Mouse (Mus musculus) layer of hippocampus, adult 9-11 months (tissue): ENCODE results near the gene Fcgr3.
"Not testable (repeated sequence)": the region's sequence is repeated elsewhere in the genome, so short reads cannot be mapped to it uniquely, and the experiment has no call there.

Experiments used
- DNase-seq: peaks from one replicate; pipeline ENCODE4 v3.0.0; 2022

Fcgr3 gene

DNA sequence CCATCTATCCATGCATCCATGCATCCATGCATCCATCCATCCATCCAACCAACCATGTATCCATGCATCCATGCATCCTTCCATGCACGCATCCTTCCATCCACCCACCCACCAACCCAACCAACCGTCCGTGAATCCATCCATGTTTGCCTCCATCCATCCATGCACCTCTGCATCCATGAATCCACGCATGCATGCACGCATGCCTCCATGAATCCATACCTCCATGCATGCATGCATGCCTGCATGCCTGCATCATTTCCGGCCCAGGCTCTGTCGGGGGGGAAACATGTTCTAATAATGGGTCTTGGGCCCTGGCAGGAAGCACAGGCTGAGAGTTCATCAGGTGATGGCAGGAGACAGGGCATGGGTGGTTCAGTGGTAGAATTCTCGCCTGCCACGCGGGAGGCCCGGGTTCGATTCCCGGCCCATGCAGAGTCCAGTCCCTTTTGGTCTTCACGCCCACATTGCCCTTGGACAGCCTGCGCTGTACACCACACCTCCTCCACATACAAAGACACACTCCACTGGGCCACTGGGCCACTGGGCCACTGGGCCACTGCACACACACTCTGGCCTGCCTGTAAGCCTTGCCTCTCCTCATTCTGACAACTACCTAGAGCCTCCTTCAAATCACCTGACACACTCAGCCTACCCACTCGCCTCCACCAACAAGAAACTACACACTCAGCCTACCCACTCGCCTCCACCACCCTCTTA is 16.9 kb upstream of the Fcgr3 start:
- not testable (repeated sequence) for DNase-seq

DNA sequence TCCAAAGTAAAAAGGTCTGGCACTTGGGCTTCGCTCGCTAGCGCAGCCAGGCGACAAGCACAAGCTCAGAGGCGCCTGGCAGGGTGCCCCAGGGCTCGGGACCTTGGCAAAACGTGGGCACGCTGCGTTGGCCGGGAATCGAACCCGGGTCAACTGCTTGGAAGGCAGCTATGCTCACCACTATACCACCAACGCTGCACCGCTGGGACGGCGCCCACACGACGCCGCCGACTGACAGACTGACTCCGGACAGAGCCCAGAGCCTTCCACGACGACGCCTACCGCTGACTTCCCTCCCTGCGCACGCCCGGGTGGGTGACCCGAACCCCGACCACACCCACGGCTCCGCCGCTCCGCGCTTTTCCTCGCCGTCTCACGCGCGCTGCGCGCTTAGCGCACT is 15.1 kb upstream of the Fcgr3 start:
- DNase-seq = not testable (repeated sequence)

DNA sequence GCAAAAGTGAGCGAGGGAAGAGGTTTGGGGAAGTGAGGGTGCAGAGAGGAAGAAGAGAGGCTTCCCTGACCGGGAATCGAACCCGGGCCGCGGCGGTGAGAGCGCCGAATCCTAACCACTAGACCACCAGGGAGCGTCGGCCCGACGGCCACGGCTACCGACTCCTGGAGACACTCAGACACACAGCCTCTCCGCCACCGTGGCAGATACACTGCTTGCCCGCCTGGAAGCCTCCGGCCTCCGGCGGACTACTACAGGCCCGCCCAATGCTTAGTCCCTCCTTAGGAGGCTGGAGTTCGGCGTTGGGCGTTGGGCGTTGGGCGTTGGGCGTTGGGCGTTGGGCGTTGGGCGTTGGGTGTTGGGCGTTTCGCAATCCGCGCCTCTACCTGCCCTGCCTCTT is 14.6 kb upstream of the Fcgr3 start:
- DNase-seq = not testable (repeated sequence)

DNA sequence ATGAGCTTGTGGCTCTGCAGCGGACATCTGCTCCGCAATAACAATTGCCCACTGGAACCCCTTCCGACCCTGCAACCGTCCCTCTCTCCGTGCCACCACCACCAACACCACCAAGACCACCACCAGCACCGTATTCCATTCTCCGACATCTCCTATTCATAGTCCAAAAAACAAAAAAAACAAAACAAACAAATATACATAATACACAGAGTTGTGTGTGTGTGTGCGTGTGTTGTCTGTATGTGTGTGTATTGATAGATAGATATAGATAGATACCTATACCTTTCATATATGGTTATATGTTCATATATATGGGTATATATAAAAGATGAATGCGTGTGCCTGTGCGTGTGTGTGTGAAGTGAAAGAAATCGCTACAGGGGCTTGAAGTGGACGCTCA is 13.7 kb upstream of the Fcgr3 start:
- not testable (repeated sequence) for DNase-seq

DNA sequence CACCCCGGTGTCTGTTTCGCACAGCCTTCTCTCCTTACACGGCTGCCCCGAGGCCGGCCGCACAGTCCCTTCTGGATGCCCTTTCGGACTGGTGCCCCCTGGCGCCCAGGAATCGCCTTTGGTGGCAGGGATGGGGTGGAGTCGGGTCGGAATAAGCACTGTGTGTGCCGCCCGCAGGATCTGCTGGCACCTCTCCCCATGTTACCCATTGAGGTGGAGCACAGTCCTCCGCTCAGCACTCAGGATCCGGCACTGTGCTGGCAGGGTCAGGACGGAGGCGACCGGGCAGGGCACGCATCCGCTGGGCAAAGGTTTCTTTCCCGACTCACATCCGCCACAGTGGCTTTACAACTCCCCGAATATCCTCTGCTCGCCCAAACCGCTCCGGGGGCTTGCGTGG is 13.2 kb upstream of the Fcgr3 start:
- not testable (repeated sequence) for DNase-seq

DNA sequence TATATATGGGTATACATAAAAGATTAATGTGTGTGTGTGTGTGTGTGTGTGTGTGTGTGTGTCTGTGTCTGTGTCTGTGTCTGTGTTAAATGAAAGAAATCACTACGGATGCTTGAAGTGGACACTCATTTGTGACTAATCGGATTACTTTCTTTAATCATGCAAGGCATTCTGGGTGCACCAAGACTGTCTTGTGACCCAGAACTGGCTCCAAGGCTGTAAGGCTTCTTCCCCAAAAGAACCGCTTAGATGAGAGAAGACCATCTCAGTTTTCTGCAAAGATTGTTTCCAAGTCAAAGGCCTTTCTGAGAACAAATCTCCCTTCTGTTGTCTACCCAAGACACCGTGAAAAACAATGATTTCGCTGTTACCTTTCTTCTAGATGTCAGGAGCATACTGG is 12.5 kb upstream of the Fcgr3 start:
- not testable (repeated sequence) for DNase-seq

DNA sequence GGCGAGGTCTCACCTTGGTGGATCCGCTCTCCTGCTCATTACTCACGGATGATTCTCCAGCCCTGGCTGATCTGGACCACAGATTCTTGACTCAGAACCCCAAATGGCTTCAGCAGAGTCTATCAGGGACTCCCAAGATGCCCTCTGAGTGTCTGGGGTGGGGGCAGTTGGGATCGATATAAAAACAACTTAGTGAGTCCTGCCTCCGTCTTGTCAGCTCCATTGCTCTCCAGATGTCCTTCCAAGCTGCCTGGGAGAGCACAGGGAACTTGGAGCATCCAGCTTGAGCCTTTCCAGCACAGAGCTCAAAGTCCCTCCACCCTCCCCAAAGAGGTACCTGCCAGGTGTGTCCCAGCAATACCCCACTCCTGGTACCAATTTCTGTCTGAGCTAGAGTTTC is 11.4 kb upstream of the Fcgr3 start:
- DNase-seq = not testable (repeated sequence)

DNA sequence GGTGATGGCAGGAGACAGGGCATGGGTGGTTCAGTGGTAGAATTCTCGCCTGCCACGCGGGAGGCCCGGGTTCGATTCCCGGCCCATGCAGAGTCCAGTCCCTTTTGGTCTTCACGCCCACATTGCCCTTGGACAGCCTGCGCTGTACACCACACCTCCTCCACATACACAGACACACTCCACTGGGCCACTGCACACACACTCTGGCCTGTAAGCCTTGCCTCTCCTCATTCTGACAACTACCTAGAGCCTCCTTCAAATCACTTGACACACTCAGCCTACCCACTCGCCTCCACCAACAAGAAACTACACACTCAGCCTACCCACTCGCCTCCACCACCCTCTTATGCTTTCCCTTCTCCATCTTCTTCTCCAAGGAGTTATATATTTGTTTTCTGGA is 9.5 kb upstream of the Fcgr3 start:
- not testable (repeated sequence) for DNase-seq

DNA sequence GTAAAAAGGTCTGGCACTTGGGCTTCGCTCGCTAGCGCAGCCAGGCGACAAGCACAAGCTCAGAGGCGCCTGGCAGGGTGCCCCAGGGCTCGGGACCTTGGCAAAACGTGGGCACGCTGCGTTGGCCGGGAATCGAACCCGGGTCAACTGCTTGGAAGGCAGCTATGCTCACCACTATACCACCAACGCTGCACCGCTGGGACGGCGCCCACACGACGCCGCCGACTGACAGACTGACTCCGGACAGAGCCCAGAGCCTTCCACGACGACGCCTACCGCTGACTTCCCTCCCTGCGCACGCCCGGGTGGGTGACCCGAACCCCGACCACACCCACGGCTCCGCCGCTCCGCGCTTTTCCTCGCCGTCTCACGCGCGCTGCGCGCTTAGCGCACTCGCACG is 7.5 kb upstream of the Fcgr3 start:
- not testable (repeated sequence) for DNase-seq

DNA sequence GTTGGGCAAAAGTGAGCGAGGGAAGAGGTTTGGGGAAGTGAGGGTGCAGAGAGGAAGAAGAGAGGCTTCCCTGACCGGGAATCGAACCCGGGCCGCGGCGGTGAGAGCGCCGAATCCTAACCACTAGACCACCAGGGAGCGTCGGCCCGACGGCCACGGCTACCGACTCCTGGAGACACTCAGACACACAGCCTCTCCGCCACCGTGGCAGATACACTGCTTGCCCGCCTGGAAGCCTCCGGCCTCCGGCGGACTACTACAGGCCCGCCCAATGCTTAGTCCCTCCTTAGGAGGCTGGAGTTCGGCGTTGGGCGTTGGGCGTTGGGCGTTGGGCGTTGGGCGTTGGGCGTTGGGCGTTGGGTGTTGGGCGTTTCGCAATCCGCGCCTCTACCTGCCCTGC is 7.0 kb upstream of the Fcgr3 start:
- DNase-seq = not testable (repeated sequence)

DNA sequence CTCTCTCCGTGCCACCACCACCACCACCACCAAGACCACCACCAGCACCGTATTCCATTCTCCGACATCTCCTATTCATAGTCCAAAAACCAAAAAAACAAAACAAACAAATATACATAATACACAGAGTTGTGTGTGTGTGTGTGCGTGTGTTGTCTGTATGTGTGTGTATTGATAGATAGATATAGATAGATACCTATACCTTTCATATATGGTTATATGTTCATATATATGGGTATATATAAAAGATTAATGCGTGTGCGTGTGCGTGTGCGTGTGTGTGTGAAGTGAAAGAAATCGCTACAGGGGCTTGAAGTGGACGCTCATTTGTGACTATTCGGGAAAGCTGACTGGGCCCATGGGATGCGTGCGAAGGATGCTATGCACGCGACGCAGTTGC is 6.1 kb upstream of the Fcgr3 start:
- not testable (repeated sequence) for DNase-seq

DNA sequence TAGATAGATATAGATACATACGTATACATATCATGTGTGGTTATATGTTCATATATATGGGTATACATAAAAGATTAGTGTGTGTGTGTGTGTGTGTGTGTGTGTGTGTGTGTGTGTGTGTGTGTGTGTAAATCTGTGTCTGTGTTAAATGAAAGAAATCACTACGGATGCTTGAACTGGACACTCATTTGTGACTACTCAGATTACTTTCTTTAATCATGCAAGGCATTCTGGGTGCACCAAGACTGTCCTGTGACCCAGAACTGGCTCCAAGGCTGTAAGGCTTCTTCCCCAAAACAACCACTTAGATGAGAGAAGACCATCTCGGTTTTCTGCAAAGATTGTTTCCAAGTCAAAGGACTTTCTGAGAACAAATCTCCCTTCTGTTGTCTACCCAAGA is 4.8 kb upstream of the Fcgr3 start:
- not testable (repeated sequence) for DNase-seq

DNA sequence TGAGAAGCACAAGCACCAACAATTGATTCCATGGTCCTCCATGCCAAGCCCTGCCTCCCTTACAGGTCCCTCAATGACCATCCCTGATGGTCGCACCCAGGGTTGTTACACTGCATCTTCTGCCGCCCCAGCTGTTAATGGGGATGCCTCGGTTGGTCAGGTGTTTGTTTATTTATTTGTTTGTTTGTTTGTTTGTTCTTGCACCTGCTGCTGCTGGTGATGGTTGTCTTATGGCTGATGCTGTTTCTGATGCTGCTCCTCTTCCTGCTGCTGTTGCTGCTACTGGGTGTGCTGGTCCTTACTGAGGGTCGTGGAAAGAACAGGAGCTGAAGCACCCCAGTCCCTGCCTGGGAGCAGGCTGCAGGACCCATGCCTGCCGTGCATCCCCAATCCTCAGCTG is 3.2 kb upstream of the Fcgr3 start:
- not testable (repeated sequence) for DNase-seq

DNA sequence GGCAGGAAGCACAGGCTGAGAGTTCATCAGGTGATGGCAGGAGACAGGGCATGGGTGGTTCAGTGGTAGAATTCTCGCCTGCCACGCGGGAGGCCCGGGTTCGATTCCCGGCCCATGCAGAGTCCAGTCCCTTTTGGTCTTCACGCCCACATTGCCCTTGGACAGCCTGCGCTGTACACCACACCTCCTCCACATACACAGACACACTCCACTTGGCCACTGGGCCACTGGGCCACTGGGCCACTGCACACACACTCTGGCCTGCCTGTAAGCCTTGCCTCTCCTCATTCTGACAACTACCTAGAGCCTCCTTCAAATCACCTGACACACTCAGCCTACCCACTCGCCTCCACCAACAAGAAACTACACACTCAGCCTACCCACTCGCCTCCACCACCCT is 1.8 kb upstream of the Fcgr3 start:
- not testable (repeated sequence) for DNase-seq

DNA sequence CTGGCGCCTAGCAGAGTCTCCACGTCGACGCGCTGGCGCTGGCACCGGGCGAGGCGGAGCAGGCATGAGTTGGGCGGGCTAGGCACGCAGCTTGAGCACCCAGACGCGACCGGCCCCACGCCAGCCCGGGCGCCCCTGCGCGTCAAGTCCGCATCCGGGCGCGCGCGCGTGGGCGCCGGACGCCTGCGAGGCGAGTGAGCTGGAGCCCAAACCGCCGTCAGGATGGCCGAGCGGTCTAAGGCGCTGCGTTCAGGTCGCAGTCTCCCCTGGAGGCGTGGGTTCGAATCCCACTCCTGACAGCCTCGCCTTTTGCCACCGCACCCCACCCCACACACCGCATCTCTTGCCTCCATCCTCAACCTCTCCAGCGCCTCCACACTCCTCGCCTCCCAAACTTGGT is 1.0 kb upstream of the Fcgr3 start:
- peak; percentile 38 for DNase-seq

DNA sequence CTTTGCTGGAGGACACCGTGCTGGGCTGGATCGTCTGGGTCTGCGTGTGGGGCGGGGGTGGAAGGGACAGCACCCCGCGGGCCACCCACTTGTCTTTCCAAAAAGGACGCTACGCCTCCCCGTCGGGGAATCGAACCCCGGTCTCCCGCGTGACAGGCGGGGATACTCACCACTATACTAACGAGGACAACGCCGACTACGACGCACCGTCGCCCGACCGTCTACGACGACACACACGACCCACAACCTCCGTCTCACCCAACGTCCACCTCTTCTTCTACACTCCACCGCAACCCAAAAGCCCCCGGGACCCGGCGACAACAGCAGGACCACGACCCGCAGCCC is 480 bp upstream of the Fcgr3 start:
- not testable (repeated sequence) for DNase-seq

DNA sequence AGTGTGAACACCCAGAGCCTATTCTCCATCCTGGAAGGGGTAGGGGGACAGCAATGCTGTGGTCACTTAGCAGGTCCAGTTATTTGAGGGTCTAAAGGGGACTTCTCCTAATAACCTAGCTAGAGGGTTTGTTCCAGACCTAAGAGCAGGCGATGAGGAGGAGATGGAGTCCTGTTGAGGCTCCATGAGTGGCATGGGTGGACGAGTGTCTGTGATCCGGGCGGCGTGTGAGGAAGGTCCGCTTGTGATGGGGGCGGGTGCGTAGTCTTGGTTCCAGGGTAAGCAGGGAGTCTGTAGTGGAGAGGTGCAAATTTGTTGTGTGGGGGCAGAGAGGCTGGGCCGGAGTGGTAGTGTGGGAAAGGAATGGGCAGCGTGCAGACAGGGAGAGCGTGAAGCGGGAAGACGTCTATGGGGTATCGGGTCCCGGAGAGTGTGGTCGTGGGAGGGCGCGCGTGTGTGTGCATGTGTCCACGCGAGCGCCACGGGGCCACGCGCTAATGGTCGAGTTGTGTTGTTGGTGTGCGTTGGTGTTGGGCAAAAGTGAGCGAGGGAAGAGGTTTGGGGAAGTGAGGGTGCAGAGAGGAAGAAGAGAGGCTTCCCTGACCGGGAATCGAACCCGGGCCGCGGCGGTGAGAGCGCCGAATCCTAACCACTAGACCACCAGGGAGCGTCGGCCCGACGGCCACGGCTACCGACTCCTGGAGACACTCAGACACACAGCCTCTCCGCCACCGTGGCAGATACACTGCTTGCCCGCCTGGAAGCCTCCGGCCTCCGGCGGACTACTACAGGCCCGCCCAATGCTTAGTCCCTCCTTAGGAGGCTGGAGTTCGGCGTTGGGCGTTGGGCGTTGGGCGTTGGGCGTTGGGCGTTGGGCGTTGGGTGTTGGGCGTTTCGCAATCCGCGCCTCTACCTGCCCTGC is 905 bp downstream of the Fcgr3 start:
- peak; percentile 66 for DNase-seq

DNA sequence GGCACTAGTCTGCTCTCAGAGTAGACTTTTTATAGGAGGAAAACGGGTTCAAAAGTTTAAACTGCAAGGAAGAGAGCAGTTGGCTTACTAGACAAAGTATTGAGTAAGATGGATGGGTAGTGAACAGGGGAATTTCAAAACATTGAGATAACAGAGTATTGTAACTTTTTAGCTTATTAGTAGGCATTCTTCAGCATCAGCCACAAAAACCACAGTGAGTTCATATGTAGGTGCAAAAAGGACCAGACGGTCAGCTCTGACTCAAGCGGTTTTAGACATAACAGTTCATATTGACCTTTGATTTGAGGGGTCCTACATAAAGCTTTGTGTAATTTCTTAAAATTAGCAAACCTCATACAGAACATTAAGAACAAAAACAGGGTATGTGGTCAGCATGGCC is 3.2 kb downstream of the Fcgr3 start:
- no peak for DNase-seq

DNA sequence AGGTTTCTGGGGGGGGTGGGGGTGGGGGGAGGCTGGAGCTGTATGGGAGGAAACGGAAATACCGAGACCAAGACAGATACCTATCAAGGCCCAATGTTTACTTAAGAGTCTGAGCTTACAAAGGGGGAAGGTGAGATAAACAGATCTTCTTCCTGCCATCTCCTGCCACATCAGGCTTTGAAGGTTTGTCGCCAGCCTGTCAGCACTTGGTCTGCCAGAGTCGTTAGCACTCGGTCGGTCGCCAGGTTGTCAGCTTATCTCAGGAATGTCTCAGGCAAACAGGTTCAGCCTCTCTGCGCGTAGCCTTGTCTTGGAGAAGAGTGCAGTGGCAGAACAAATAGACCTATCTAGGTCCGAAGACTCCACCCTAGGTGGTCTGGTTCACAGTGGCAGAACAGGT is 4.3 kb downstream of the Fcgr3 start:
- DNase-seq = no peak

DNA sequence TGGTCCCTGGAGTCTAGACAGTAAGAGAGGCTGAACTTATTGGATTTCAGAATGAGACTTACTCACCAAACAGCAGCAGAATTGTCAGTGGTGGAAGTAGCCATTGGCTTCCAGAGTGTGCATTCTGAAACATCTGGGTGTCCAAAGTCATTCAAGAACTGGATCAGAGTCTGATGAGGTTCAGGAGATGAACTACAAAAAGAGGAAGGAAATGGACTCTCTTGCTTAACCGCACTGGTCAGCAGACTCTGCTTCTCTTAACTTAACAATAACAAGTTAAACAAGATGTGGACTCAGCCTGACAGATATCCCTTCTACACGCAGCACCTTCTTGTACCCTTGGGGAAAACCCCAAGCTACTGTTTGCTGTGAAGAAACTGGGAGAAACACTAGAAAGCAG is 5.5 kb downstream of the Fcgr3 start:
- DNase-seq = peak; percentile 45

DNA sequence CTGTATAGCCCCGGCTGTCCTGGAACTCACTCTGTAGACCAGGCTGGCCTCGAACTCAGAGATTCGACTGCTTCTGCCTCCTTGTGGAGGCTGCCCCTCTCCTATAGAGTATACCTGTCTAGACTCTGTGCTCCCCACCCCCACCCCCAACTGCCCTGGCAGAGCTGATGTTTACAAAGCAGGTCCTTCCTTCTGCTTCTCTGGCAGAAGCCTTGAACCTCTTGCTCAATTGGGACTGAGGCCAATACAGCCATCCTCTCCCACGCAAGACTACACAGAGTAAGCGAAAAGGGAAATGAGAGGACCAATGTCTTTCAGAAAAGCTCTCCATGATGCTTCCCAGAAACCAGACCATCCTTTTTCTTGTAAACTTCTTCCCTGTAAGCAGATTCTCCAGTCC is 7.5 kb downstream of the Fcgr3 start:
- DNase-seq = peak; percentile 62

DNA sequence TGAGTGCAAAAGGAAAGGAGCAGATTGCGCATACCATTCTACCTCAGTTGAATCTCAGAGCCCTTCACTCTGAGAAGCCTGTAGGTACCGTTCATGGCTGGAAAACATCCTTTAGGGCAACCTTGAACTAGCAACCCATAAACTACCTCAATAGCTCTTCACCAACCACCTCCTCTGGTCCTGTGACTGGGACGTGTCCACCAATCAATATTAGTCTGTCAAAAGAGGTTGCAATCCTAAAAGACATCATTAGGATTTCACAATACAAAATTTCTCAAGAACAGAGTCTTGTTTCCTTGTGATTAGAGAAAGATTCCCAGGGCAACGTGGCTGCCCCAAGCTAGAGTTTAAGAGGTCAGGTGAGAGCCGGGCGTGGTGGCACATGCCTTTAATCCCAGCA is 11.4 kb downstream of the Fcgr3 start:
- no peak for DNase-seq

DNA sequence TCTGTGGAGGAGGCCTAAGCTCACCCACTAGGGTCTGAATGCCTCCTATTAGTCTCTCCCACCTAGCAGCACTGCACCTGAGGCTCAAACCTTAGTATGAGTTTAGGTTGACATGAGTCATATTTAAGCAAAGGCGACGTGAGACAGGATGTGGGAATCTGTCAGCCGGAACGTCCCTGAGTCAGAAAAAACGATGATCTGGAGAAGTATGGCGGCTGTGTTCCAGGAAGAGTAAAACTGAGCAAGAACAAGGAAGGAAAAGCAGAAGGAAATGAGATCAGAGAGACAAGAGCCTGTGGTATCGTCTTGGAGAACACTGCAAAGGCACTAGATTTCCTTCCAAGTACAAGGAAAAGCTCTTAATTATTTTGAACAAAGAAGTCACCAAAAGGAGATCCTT is 14.0 kb downstream of the Fcgr3 start:
- no peak for DNase-seq

DNA sequence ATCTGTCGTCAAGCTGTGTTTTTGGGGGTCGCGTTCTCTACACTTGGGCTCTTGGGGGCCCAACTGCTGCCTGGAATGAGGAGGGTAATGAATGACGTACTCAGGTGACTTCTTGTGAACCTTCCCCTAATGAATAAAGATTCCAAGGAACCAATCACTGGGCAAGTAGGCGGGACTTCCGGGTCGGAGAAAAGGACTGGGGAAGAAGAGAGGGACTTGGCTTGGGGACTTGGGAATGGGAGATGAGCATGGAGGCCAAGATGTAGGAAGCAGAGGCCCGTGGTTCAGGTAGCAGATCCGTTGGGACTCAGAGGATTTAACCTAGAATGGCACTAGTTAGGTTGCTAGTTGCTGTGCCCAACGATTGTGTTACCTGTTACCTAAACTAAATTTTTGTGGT is 15.5 kb downstream of the Fcgr3 start:
- no peak for DNase-seq
